In the genomic region with DNA sequence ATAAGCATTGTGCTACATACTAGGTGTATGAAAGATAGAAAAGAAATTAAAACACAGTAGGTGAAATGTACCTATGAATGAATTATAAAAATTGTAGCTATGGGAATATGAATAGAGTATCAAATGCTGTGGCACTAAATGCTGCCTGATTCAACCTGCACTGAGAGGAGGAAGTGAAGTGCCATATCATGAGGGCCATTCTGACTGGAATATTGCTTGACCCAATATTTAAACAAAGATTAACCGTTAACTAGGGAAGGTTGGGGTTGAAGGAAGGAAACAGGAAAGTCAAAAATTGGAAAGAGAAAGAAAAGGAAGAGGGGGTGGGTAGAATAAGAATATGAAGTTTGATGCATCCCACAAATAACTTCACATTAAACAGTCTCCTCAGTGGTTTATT, we compare ENCODE assay signal across 14 mouse cellular contexts.
"Had no signal": no experiment of that assay in that cellular context is flagged by ENCODE, and none has a peak within 500 bp of the region (broad histone marks: within the 10 kb centered on the region; RNA-seq: fewer than 3 reads in every experiment).

No protein-coding gene starts in this region.

- H3K4me3 ChIP-seq: hindbrain, embryonic 13.5 days; kidney, embryonic 15.5 days; limb, embryonic 12.5 days; lung, embryonic 15.5 days; midbrain, embryonic 10.5 days; midbrain, embryonic 15.5 days; neural tube, embryonic 13.5 days had no signal

- H3K27ac ChIP-seq: hindbrain, embryonic 13.5 days; kidney, embryonic 15.5 days; limb, embryonic 12.5 days; liver, embryonic 14.5 days; lung, embryonic 15.5 days; midbrain, embryonic 10.5 days; midbrain, embryonic 15.5 days; neural tube, embryonic 13.5 days had no signal

- H3K4me2 ChIP-seq: hindbrain, embryonic 13.5 days; kidney, embryonic 15.5 days; limb, embryonic 12.5 days; lung, embryonic 15.5 days; midbrain, embryonic 15.5 days; neural tube, embryonic 13.5 days had no signal

- H3K4me1 ChIP-seq: hindbrain, embryonic 13.5 days; limb, embryonic 12.5 days; midbrain, embryonic 10.5 days; midbrain, embryonic 15.5 days; neural tube, embryonic 13.5 days had no signal

- H3K9me3 ChIP-seq: hindbrain, embryonic 13.5 days; kidney, embryonic 15.5 days; limb, embryonic 12.5 days; lung, embryonic 15.5 days; midbrain, embryonic 10.5 days; midbrain, embryonic 15.5 days; neural tube, embryonic 13.5 days had no signal

- H3K36me3 ChIP-seq: hindbrain, embryonic 13.5 days; kidney, embryonic 15.5 days; limb, embryonic 12.5 days; lung, embryonic 15.5 days; midbrain, embryonic 10.5 days; midbrain, embryonic 15.5 days; neural tube, embryonic 13.5 days had no signal

- ATAC-seq: midbrain, embryonic 15.5 days had no signal

- H3K27me3 ChIP-seq: hindbrain, embryonic 13.5 days; kidney, embryonic 15.5 days; limb, embryonic 12.5 days; lung, embryonic 15.5 days; midbrain, embryonic 15.5 days; neural tube, embryonic 13.5 days had no signal

- DNase-seq: kidney, adult 18-20 months; kidney, postnatal 14 days; liver; retina, postnatal 1 day; thymus, adult 2 months; thymus, postnatal 25 days had no signal

- H3K9ac ChIP-seq: hindbrain, embryonic 13.5 days; kidney, embryonic 15.5 days; limb, embryonic 12.5 days; liver, embryonic 14.5 days; lung, embryonic 15.5 days; midbrain, embryonic 15.5 days; neural tube, embryonic 13.5 days had no signal
